Mouse (Mus musculus): ENCODE data around the gene Noc2l. TPM values are rescaled to one million over a fixed set of nuclear protein-coding genes. Genes with fewer than 3 reads are reported as not detected.

The Noc2l gene
- total RNA-seq, 2 experiments from 2014 or later, result 22.2 to 28.7 TPM

GRCm38 (mm10) chr4:156254361-156255077 is 18.7 kb downstream of the Noc2l start:
- no peak for DNase-seq
- intact Hi-C loops (cut with DNase I; ENCODE audit: low total_unique reads), result no loop called here

DNA sequence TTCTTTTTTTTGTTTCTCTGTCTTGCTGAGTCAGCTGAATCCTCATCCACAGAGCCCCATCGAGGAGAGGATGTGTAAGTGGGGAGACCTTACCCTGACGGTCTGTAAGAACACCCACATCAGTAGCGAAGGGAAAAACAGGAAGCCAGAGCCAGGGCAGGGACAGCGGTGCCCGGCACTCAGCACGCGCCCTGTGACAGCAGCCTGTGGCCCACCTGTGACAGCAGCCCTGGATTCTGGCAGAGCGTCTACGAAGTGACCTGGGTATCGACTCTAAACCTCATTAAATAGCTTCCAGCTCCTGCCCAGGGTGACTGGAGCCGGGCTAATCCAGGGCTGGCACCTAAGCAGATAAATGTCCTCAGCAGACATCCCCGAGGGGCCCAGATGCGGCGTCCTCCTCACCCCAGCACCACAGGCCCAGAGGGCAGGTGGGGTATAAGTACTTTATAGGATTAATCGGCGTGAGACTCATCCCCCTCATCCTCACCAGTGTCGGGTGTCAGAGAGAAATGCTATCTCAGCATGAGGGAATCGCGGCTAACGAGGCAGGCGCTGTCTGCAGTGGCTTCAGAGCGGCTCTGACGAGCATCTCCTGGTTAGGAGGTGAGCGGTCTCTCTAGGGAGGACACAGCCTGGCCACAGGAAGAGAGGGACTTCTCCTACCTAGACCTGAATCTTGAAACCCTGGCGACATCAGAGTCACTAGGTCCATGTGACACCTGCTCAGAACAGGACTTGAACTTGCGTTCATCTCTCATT is 19.4 kb downstream of the Noc2l start, which contains the start of gene Samd11:
Gene Samd11, minus strand, starts transcription at position 580 of the 762 bp plus-strand sequence.
- no peak for DNase-seq
- intact Hi-C loops (cut with DNase I; ENCODE audit: low total_unique reads), result no loop called here

Small RNAs within 50 kb of the gene (microRNA-seq; reads per million reads assigned to microRNA genes)
- gene Mir7658, result 0.64 to 1.0 reads per million in 2 experiments

Other genes with a start within 250 kb of the Noc2l start
- 1 to 10 TPM; 2.6 TPM for gene B3galt6, start 243.4 kb upstream of the Noc2l start, total RNA-seq (2021)
- 10 to 100 TPM; 77.4 to 78.0 TPM for gene Sdf4, start 243.1 kb upstream of the Noc2l start, total RNA-seq (2021)
- under 1 TPM; 0.64 to 0.82 TPM for gene Tnfrsf4, start 222.2 kb upstream of the Noc2l start, total RNA-seq (2021)
- not detected for gene Tnfrsf18, start 209.8 kb upstream of the Noc2l start, total RNA-seq (2021)
- not detected for gene Ttll10, start 176.6 kb upstream of the Noc2l start, total RNA-seq (2021)
- 1 to 10 TPM; 3.2 to 4.1 TPM for gene 9430015G10Rik, start 126.0 kb upstream of the Noc2l start, total RNA-seq (2021)
- gene Rnf223, start 105.5 kb upstream of the Noc2l start, total RNA-seq (2021), result not detected
- 10 to 100 TPM; 25.3 to 25.5 TPM for gene Agrn, start 38.5 kb upstream of the Noc2l start, total RNA-seq (2021)
- gene Isg15, start 35.2 kb upstream of the Noc2l start, total RNA-seq (2021), result under 1 TPM; 0.42 to 0.57 TPM
- gene AW011738, start 32.7 kb upstream of the Noc2l start, total RNA-seq (2021), result 1 to 10 TPM; 2.9 to 3.3 TPM
- gene Perm1, start 20.1 kb upstream of the Noc2l start, total RNA-seq (2021), result 100 to 1,000 TPM in 1 of 2 experiments, 10 to 100 TPM in 1; 73.3 to 103 TPM
- gene Plekhn1, start 1.2 kb upstream of the Noc2l start, total RNA-seq (2021), result 1 to 10 TPM; 5.1 to 5.5 TPM
- gene Samd11, start 19.6 kb downstream of the Noc2l start, total RNA-seq (2021), result under 1 TPM in 1 of 2 experiments, not detected in 1; 0.21 TPM
- gene Vmn2r-ps159, start 95.1 kb downstream of the Noc2l start, total RNA-seq (2021), result not detected

All from gastrocnemius, postnatal 14 days (tissue).